Mouse (Mus musculus) B cell, adult 62 days (primary cell): ENCODE measurements around the gene Zfp385b. TPM values are rescaled to one million over a fixed set of nuclear protein-coding genes. Genes with fewer than 3 reads are reported as not detected.

Experiments used
- total RNA-seq: library from RNA; stranded (reverse); gene quantifications from 4 replicates; pipeline ENCODE4 v1.2.4, GENCODE M21; 2023

The Zfp385b gene
- not detected in 4 replicates for total RNA-seq

DNA sequence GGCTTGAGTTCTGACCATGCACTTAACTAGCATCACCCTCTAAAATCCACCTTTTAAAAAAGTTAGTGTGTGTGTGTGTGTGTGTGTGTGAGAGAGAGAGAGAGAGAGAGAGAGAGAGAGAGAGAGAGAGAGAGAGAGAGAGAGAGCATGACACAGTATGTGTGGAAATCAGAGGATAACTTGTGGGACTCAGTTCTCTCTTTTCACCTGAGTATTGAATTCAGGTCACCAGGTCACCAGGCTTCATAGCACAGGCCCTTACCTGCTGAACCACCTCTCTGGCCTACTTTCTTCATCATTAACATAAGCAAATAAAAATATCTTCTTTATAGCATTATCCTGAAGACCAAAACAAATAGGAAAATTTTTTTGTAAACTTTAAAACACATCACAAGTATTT lies at the start of gene Zfp385b:
Gene Zfp385b, minus strand, starts transcription at position 101 of the 400 bp plus-strand sequence.

Other genes starting within 250 kb of the Zfp385b start
- 47.0 to 60.2 TPM (median 53.0 TPM) in 4 replicates for gene Cwc22, start 126.7 kb upstream of the Zfp385b start, total RNA-seq